Mouse (Mus musculus) olfactory bulb, adult 2 months (tissue): ENCODE data around the gene Foxp1.

Experiments used
- CTCF ChIP-seq: fragments of 200-500 bp; IDR thresholded peaks from 2 replicates; pipeline ENCODE4 v1.5.1; 2012; ENCODE audit warnings: low read depth, mild to moderate bottlenecking, low read length, moderate library complexity; ENCODE audit not compliant: insufficient read depth
- POLR2A ChIP-seq: fragments of 200-500 bp; IDR thresholded peaks from 2 replicates; pipeline ENCODE4 v1.6.1; 2012; ENCODE audit warnings: mild to moderate bottlenecking, low read depth, low read length, moderate library complexity; ENCODE audit not compliant: insufficient read depth

DNA sequence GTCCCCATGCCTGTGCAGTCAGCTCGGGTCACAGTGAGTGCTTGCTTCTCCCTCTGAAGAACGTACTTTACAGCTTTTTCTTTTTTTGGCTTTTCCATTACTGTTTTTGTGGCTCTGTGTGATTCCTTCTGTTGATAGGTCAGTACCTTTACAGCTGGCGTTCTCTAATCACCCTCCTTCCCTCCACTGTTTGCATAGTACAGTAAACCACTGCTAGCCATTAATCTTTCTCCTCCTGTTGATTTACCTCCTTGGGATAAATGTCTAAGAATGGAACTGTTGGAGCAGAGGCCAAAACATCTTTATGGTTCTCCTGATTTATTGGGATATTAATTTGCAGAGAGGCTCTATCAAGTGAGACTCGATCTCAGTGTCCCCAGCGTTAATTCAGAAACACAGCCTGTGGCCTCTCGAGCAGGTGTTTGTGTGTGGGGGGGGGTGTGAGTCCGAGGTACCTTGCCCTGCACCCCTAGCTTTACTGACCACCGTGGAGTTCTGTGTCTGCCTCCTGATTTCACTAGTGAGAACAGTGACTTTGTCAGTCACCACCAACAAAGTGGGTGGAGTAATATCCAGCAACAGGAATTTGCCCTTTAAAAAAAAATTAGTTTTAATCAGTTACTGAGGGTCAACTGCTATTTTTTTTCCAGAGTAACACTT is 590.5 kb downstream of the Foxp1 start:
- no peak for TF ChIP-seq CTCF
- no peak for TF ChIP-seq POLR2A
